In the genomic region with DNA sequence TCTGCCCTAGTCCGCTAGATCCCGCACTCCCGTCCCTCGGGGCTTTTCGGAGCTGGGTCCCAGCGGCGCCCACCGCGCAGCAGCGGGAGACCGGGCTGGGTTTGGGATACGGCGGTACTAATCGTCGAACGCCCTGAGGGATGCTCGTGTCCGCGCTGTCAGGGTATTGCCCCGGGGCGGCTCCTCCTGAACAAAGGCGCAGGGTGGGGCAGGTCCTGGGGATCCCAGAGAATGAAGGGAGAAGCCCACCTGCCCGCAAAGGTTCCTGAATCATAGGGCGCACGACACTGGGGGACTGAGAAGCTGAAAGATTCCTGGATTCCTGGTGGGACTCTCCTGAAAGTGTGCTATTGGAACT, we compare ENCODE assay signal across 9 mouse cellular contexts. TPM values are rescaled to one million over a fixed set of nuclear protein-coding genes. Genes with fewer than 3 reads are reported as not detected.
DNase-seq lines count a peak whose midpoint lies in the region; ATAC-seq lines count a peak whose summit lies in the region.
"Had no signal": no experiment of that assay in that cellular context is flagged by ENCODE, and none has a peak within 500 bp of the region (broad histone marks: within the 10 kb centered on the region; RNA-seq: fewer than 3 reads in every experiment).

No protein-coding gene starts in this region.

- H3K4me2 ChIP-seq in heart, embryonic 14.5 days (ENCODE audit: low read length), result peak overlapping the region; percentile 63
- peak overlapping the region; percentile 67 for H3K4me2 ChIP-seq in hindbrain, embryonic 13.5 days
- H3K4me2 ChIP-seq in midbrain, embryonic 13.5 days (replicated peaks), result peak overlapping the region; percentile 61

- peaks cover 59% of the 10 kb centered on the region for H3K27me3 ChIP-seq in heart, embryonic 14.5 days (ENCODE audit: control insufficient read depth, insufficient read depth, low read length)
- peaks cover 57% of the 10 kb centered on the region for H3K27me3 ChIP-seq in hindbrain, embryonic 13.5 days
- H3K27me3 ChIP-seq in midbrain, embryonic 13.5 days, result peaks cover 49% of the 10 kb centered on the region

- no peaks in the 10 kb centered on the region for H3K36me3 ChIP-seq in heart, embryonic 14.5 days (ENCODE audit: control insufficient read depth, insufficient read depth, low read length)
- H3K36me3 ChIP-seq in hindbrain, embryonic 13.5 days, result no peaks in the 10 kb centered on the region
- H3K36me3 ChIP-seq in midbrain, embryonic 13.5 days, result no peaks in the 10 kb centered on the region

- H3K9ac ChIP-seq in heart, embryonic 14.5 days (ENCODE audit: low read length), result no peak overlapping the region
- peak overlapping the region; percentile 81 for H3K9ac ChIP-seq in hindbrain, embryonic 13.5 days
- peak overlapping the region; percentile 72 for H3K9ac ChIP-seq in midbrain, embryonic 13.5 days (replicated peaks)

- intact Hi-C loops in heart, postnatal 10 days (cut with DNase I), result no loop called here

- H3K9me3 ChIP-seq in heart, embryonic 14.5 days (ENCODE audit: control insufficient read depth, low read length), result no peaks in the 10 kb centered on the region
- no peaks in the 10 kb centered on the region for H3K9me3 ChIP-seq in hindbrain, embryonic 13.5 days
- H3K9me3 ChIP-seq in midbrain, embryonic 13.5 days, result no peaks in the 10 kb centered on the region

- H3K4me1 ChIP-seq in heart, embryonic 14.5 days (ENCODE audit: control insufficient read depth in 2 of 2, insufficient read depth in 2 of 2, low read length in 2 of 2), result no peaks in the 10 kb centered on the region
- H3K4me1 ChIP-seq in hindbrain, embryonic 13.5 days (replicated peaks), result peaks cover 42% of the 10 kb centered on the region
- H3K4me1 ChIP-seq in midbrain, embryonic 13.5 days (replicated peaks), result peaks cover 30% of the 10 kb centered on the region

- H3K27ac ChIP-seq in heart, embryonic 14.5 days (replicated peaks in 1 of 2; ENCODE audit: control insufficient read depth in 1 of 2, insufficient read depth in 1 of 2, low read depth in 2 of 2, low read length in 2 of 2), result no peak overlapping the region
- H3K27ac ChIP-seq in hindbrain, embryonic 13.5 days, result peak overlapping the region; percentile 86
- peak overlapping the region; percentile 80 for H3K27ac ChIP-seq in midbrain, embryonic 13.5 days

- WGBS in heart, embryonic 14.5 days, result 2% methylated on average over 25 of the region's 25 CpGs
- WGBS in hindbrain, embryonic 13.5 days, result under 1% methylated on average over 25 of the region's 25 CpGs
- under 1% methylated on average over 24 of the region's 25 CpGs for WGBS in midbrain, embryonic 13.5 days

- ATAC-seq in heart, embryonic 14.5 days (ENCODE audit: insufficient number of reproducible peaks, insufficient read depth, low FRiP score, low read depth), result no peak
- no peak; the same call in 1 of the 2 replicates for ATAC-seq in hindbrain, embryonic 13.5 days (ENCODE audit: low FRiP score)
- no peak for ATAC-seq in midbrain, embryonic 13.5 days
- ATAC-seq in activated CD4-positive, CD25-positive, alpha-beta regulatory T cell, adult 4 months, result no peak
- ATAC-seq: inflammation-experienced regulatory T-cells, adult 6 months had no signal

- peak overlapping the region; percentile 18 to 31; a peak in 3 of 4 replicates for H3K4me3 ChIP-seq in heart, embryonic 14.5 days (ENCODE audit: control insufficient read depth in 1 of 2, insufficient read depth in 1 of 2, low read depth in 1 of 2, low read length in 2 of 2)
- H3K4me3 ChIP-seq in hindbrain, embryonic 13.5 days, result peak overlapping the region; percentile 53
- H3K4me3 ChIP-seq in midbrain, embryonic 13.5 days (replicated peaks), result peak overlapping the region; percentile 50

- no peak for DNase-seq in heart, postnatal 10 days
- peak; percentile 44 for DNase-seq in R1 (ENCODE audit: low read depth, low spot score)
- DNase-seq in kidney, postnatal 14 days, result no peak
- no peak for DNase-seq in cerebellum, postnatal 4 days (ENCODE audit: low spot score in 2 of 2)

RNA-seq across cellular contexts. Expression of a gene that starts 20.5 kb away (rescaled TPM):
- 4.3 and 4.7 TPM in 2 replicates for polyA plus RNA-seq in heart, embryonic 14.5 days (2014; fragmentation: Nextera tagmentation; extraction: Ambion mirVana)
- 10 to 100 TPM; 62.1 to 64.6 TPM for total RNA-seq in heart, postnatal 10 days (2021)
- polyA plus RNA-seq in hindbrain, embryonic 13.5 days (2015; fragmentation: Nextera tagmentation; extraction: Ambion mirVana), result 10.4 and 10.6 TPM in 2 replicates
- 7.3 and 10.4 TPM in 2 replicates for polyA plus RNA-seq in midbrain, embryonic 13.5 days (2015; fragmentation: Nextera tagmentation; extraction: Ambion mirVana)
- polyA plus RNA-seq in activated CD4-positive, CD25-positive, alpha-beta regulatory T cell, adult 4 months (2017; shearing (Covaris generic)), result 1 to 10 TPM; 3.3 to 4.1 TPM

RNA-seq across cellular contexts. Expression of a gene that starts 29.2 kb away (rescaled TPM):
- polyA plus RNA-seq in heart, embryonic 14.5 days (2014; fragmentation: Nextera tagmentation; extraction: Ambion mirVana), result 0.32 and 0.67 TPM in 2 replicates
- total RNA-seq in heart, postnatal 10 days (2021), result under 1 TPM; 0.45 to 0.52 TPM
- polyA plus RNA-seq in hindbrain, embryonic 13.5 days (2015; fragmentation: Nextera tagmentation; extraction: Ambion mirVana), result 2.0 and 2.1 TPM in 2 replicates
- 1.7 and 1.8 TPM in 2 replicates for polyA plus RNA-seq in midbrain, embryonic 13.5 days (2015; fragmentation: Nextera tagmentation; extraction: Ambion mirVana)
- not detected for polyA plus RNA-seq in activated CD4-positive, CD25-positive, alpha-beta regulatory T cell, adult 4 months (2017; shearing (Covaris generic))
- polyA plus RNA-seq: inflammation-experienced regulatory T-cells, adult 6 months had no signal

RNA-seq across cellular contexts. Expression of a gene that starts 59.1 kb away (rescaled TPM):
- polyA plus RNA-seq in heart, embryonic 14.5 days (2014; fragmentation: Nextera tagmentation; extraction: Ambion mirVana), result 39.7 and 43.1 TPM in 2 replicates
- total RNA-seq in heart, postnatal 10 days (2021), result 100 to 1,000 TPM; 234 to 237 TPM
- polyA plus RNA-seq in hindbrain, embryonic 13.5 days (2015; fragmentation: Nextera tagmentation; extraction: Ambion mirVana), result 14.3 and 16.8 TPM in 2 replicates
- polyA plus RNA-seq in midbrain, embryonic 13.5 days (2015; fragmentation: Nextera tagmentation; extraction: Ambion mirVana), result 12.7 and 14.2 TPM in 2 replicates
- 1 to 10 TPM; 6.8 to 8.1 TPM for polyA plus RNA-seq in activated CD4-positive, CD25-positive, alpha-beta regulatory T cell, adult 4 months (2017; shearing (Covaris generic))

Comparison
In these comparisons a context has a peak if more than half of its experiments do, and no peak if none do; other contexts are left out.
1. H3K27ac ChIP-seq: peak in hindbrain, embryonic 13.5 days (single experiment) and midbrain, embryonic 13.5 days (single experiment); none in heart, embryonic 14.5 days (0 of 2).
2. Peak in every context shown above with its lines, with median percentiles within 50 percentile points of each other: H3K4me2 ChIP-seq and H3K4me3 ChIP-seq.